Mouse (Mus musculus): ENCODE measurements at regions not wholly inside any gene's neighbourhood (a gene's known extent, or its start where the extent isn't known, plus 50 kb on each side); places are given as distances from the start of the nearest gene placed in this dataset.

GRCm38 (mm10) chr8:41956878-41957277 lies 540.0 kb upstream of the Frg1 start:
- Histone ChIP-seq H3K36me3 (ENCODE audit: control insufficient read depth, insufficient read depth) (no peaks in the 10 kb centered on the region), H3K27me3 (replicated peaks; ENCODE audit: control insufficient read depth, insufficient read depth, low read length) (no peaks in the 10 kb centered on the region), H3K27ac (ENCODE audit: low read length) (no peak overlapping the region), H3K4me3 (replicated peaks; ENCODE audit: low read length) (no peak overlapping the region), H3K4me2 (ENCODE audit: low read length) (no peak overlapping the region), H3K9ac (replicated peaks; ENCODE audit: low read depth, low read length) (no peak overlapping the region), H3K4me1 (replicated peaks; ENCODE audit: control insufficient read depth, insufficient read depth, low read length) (no peaks in the 10 kb centered on the region), H3K9me3 (ENCODE audit: control insufficient read depth, low read length) (no peaks in the 10 kb centered on the region)
- WGBS, result 83% methylated on average over 1 of the region's 1 CpGs
- peak; percentile 49; the same call in 1 of the 2 replicates for ATAC-seq

- ATAC-seq, result no peak
- Histone ChIP-seq H3K27me3 (replicated peaks; ENCODE audit: control insufficient read depth, insufficient read depth, low read length) (no peaks in the 10 kb centered on the region), H3K9ac (replicated peaks; ENCODE audit: low read depth, low read length) (no peak overlapping the region), H3K4me2 (ENCODE audit: low read length) (no peak overlapping the region), H3K9me3 (ENCODE audit: control insufficient read depth, low read length) (no peaks in the 10 kb centered on the region), H3K4me3 (replicated peaks; ENCODE audit: low read length) (no peak overlapping the region), H3K4me1 (replicated peaks; ENCODE audit: control insufficient read depth, insufficient read depth, low read length) (no peaks in the 10 kb centered on the region), H3K36me3 (ENCODE audit: control insufficient read depth, insufficient read depth) (no peaks in the 10 kb centered on the region), H3K27ac (ENCODE audit: low read length) (no peak overlapping the region)
- 67% methylated on average over 1 of the region's 1 CpGs for WGBS
Measured at GRCm38 (mm10) chr8:41950736-41951135, 533.9 kb upstream of the Frg1 start.

DNA sequence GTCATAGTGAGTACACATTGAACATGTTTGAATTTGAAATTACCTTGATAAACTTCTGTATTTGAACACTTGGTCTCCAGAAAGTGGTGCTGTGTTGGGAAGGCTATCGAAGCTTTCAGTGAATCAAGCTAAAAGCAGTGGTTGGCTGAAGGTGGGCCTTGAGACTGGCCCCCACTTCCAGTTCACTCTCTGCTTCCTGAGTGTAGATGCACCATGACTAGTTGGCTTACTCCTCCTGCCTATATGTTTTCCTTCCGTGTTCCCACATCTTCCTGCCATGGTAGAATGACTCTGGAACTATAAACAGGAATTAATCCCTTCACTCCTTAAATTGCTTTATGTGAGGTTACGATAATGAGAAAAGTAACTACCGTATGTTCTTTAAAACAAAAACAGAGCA lies 522.4 kb upstream of the Frg1 start:
- H3K9ac ChIP-seq (replicated peaks; ENCODE audit: low read depth, low read length), result no peak overlapping the region
- H3K4me2 ChIP-seq (ENCODE audit: low read length), result no peak overlapping the region
- WGBS, result 85% methylated on average over 4 of the region's 4 CpGs
- H3K36me3 ChIP-seq (ENCODE audit: control insufficient read depth, insufficient read depth), result no peaks in the 10 kb centered on the region
- no peaks in the 10 kb centered on the region for H3K4me1 ChIP-seq (replicated peaks; ENCODE audit: control insufficient read depth, insufficient read depth, low read length)
- ATAC-seq, result no peak
- H3K9me3 ChIP-seq (ENCODE audit: control insufficient read depth, low read length), result no peaks in the 10 kb centered on the region
- H3K4me3 ChIP-seq (replicated peaks; ENCODE audit: low read length), result no peak overlapping the region
- no peaks in the 10 kb centered on the region for H3K27me3 ChIP-seq (replicated peaks; ENCODE audit: control insufficient read depth, insufficient read depth, low read length)
- H3K27ac ChIP-seq (ENCODE audit: low read length), result no peak overlapping the region

- WGBS, result 32% methylated on average over 7 of the region's 7 CpGs
- no peak for ATAC-seq
- Histone ChIP-seq H3K27me3 (replicated peaks; ENCODE audit: control insufficient read depth, insufficient read depth, low read length) (no peaks in the 10 kb centered on the region), H3K36me3 (ENCODE audit: control insufficient read depth, insufficient read depth) (no peaks in the 10 kb centered on the region), H3K9me3 (ENCODE audit: control insufficient read depth, low read length) (no peaks in the 10 kb centered on the region), H3K4me2 (ENCODE audit: low read length) (peak overlapping the region; percentile 13; the same call in 1 of the 2 replicates), H3K9ac (replicated peaks; ENCODE audit: low read depth, low read length) (0 out of 2 replicates have a peak overlapping the region, but pooled peaks have one; percentile 13), H3K4me1 (replicated peaks; ENCODE audit: control insufficient read depth, insufficient read depth, low read length) (peaks cover 5% of the 10 kb centered on the region), H3K27ac (ENCODE audit: low read length) (no peak overlapping the region), H3K4me3 (replicated peaks; ENCODE audit: low read length) (no peak overlapping the region)
Measured at GRCm38 (mm10) chr8:41921106-41921505, 504.2 kb upstream of the Frg1 start.

DNA sequence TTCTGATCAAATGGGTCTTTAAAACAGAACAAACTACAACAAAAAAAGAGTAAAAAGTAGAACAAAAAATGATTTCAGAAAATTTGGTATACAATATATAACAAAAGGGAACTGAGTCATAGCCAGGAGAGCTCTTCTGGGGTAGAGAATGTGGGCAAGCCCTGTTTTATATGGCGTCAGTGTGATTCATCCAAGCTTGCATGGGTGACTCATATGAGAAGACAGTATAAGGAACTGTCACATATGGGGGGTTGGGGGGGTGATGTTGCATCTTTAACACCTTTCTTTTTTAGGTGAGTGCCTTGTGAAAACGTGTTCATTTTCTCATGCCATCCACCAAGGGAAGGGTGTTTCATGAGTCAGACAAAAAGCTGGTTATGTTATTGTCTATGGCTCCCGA lies 503.7 kb upstream of the Frg1 start:
- no peak for ATAC-seq
- Histone ChIP-seq H3K27ac (ENCODE audit: low read length) (no peak overlapping the region), H3K9me3 (ENCODE audit: control insufficient read depth, low read length) (no peaks in the 10 kb centered on the region), H3K4me1 (replicated peaks; ENCODE audit: control insufficient read depth, insufficient read depth, low read length) (peaks cover 5% of the 10 kb centered on the region), H3K4me3 (replicated peaks; ENCODE audit: low read length) (no peak overlapping the region), H3K4me2 (ENCODE audit: low read length) (no peak overlapping the region), H3K36me3 (ENCODE audit: control insufficient read depth, insufficient read depth) (no peaks in the 10 kb centered on the region), H3K27me3 (replicated peaks; ENCODE audit: control insufficient read depth, insufficient read depth, low read length) (no peaks in the 10 kb centered on the region), H3K9ac (replicated peaks; ENCODE audit: low read depth, low read length) (no peak overlapping the region)
- 92% methylated on average over 3 of the region's 3 CpGs for WGBS

GRCm38 (mm10) chr8:41878029-41878748 lies 461.3 kb upstream of the Frg1 start:
- Histone ChIP-seq H3K9ac (replicated peaks; ENCODE audit: low read depth, low read length) (no peak overlapping the region), H3K4me1 (replicated peaks; ENCODE audit: control insufficient read depth, insufficient read depth, low read length) (0 out of 2 replicates have a peak, but pooled peaks cover 3% of the 10 kb centered on the region), H3K4me3 (replicated peaks; ENCODE audit: low read length) (no peak overlapping the region), H3K27me3 (replicated peaks; ENCODE audit: control insufficient read depth, insufficient read depth, low read length) (no peaks in the 10 kb centered on the region), H3K36me3 (ENCODE audit: control insufficient read depth, insufficient read depth) (no peaks in the 10 kb centered on the region), H3K9me3 (ENCODE audit: control insufficient read depth, low read length) (no peaks in the 10 kb centered on the region), H3K27ac (ENCODE audit: low read length) (no peak overlapping the region), H3K4me2 (ENCODE audit: low read length) (no peak overlapping the region)
- ATAC-seq, result peak; percentile 76
- WGBS, result 5% methylated on average over 2 of the region's 2 CpGs

DNA sequence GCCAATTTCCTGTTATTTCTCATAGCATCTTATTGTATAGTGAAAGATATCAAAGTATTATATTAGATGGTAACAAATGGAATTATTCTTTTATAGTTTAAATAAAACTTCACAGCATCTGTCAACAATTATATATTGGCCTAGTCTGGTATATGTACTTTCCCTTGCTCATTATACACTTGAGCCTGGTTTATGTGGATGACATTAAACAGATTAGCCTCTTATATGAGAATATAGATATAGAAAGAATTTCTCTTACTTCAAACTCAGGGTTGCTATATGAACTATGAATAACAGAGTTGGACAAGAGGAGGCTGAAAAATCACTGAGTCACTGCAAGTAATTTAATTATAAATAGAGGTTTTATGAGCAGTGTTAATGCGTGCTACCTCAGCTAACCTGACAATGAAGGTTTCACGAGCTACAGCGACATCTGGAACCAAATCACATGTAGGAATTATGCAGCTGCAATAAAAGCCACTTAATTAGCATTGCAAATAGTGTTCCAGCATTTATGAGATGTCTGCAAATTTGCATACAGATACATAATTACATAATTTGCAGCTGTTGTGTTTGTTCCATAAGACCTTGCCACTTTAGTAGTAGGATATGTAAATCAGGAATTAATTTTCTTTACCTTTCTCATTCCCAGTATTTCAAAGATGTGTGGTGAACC lies 452.9 kb upstream of the Frg1 start:
- Histone ChIP-seq H3K27ac (ENCODE audit: low read length) (no peak overlapping the region), H3K4me3 (replicated peaks; ENCODE audit: low read length) (no peak overlapping the region), H3K9me3 (ENCODE audit: control insufficient read depth, low read length) (no peaks in the 10 kb centered on the region), H3K4me2 (ENCODE audit: low read length) (no peak overlapping the region), H3K27me3 (replicated peaks; ENCODE audit: control insufficient read depth, insufficient read depth, low read length) (no peaks in the 10 kb centered on the region), H3K36me3 (ENCODE audit: control insufficient read depth, insufficient read depth) (no peaks in the 10 kb centered on the region), H3K4me1 (replicated peaks; ENCODE audit: control insufficient read depth, insufficient read depth, low read length) (no peaks in the 10 kb centered on the region), H3K9ac (replicated peaks; ENCODE audit: low read depth, low read length) (no peak overlapping the region)
- WGBS, result 37% methylated on average over 3 of the region's 3 CpGs
- ATAC-seq, result peak; percentile 63

DNA sequence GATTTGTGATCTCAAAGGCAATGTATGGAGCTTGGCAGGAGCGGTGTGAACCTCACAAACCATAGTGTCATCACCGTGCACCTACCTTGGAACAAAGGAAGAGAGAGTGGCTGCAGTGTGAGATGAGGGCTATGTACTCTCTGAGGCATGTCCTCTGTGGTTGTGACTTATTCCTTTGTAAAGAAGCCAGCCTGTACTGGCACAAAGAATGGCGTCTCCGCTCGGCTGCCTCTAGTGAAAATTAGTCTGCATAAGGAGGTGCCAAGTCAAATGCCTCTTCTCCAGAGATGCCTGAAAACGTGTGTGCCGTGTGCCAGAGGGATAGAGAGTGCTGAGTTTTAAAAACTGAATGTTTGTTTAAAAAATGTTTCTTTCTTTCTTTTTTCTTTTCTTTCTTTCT lies 444.0 kb upstream of the Frg1 start:
- WGBS, result 42% methylated on average over 7 of the region's 7 CpGs
- Histone ChIP-seq H3K27me3 (replicated peaks; ENCODE audit: control insufficient read depth, insufficient read depth, low read length) (no peaks in the 10 kb centered on the region), H3K36me3 (ENCODE audit: control insufficient read depth, insufficient read depth) (no peaks in the 10 kb centered on the region), H3K9ac (replicated peaks; ENCODE audit: low read depth, low read length) (no peak overlapping the region), H3K4me3 (replicated peaks; ENCODE audit: low read length) (no peak overlapping the region), H3K27ac (ENCODE audit: low read length) (no peak overlapping the region), H3K9me3 (ENCODE audit: control insufficient read depth, low read length) (no peaks in the 10 kb centered on the region), H3K4me2 (ENCODE audit: low read length) (no peak overlapping the region), H3K4me1 (replicated peaks; ENCODE audit: control insufficient read depth, insufficient read depth, low read length) (peaks cover 3% of the 10 kb centered on the region; the same call in 1 of the 2 replicates)
- ATAC-seq, result peak; percentile 89

GRCm38 (mm10) chr8:41831713-41832112 lies 414.8 kb upstream of the Frg1 start:
- no peak for ATAC-seq
- no peaks in the 10 kb centered on the region for H3K27me3 ChIP-seq (replicated peaks; ENCODE audit: control insufficient read depth, insufficient read depth, low read length)

More at GRCm38 (mm10) chr8:41831713-41832112, 414.8 kb upstream of the Frg1 start:
- no peak overlapping the region for H3K4me3 ChIP-seq (replicated peaks; ENCODE audit: low read length)
- H3K9me3 ChIP-seq (ENCODE audit: control insufficient read depth, low read length), result no peaks in the 10 kb centered on the region
- no peak overlapping the region for H3K4me2 ChIP-seq (ENCODE audit: low read length)
- H3K4me1 ChIP-seq (replicated peaks; ENCODE audit: control insufficient read depth, insufficient read depth, low read length), result no peaks in the 10 kb centered on the region
- no peak overlapping the region for H3K27ac ChIP-seq (ENCODE audit: low read length)
- H3K36me3 ChIP-seq (ENCODE audit: control insufficient read depth, insufficient read depth), result no peaks in the 10 kb centered on the region
- no peak overlapping the region for H3K9ac ChIP-seq (replicated peaks; ENCODE audit: low read depth, low read length)
- 88% methylated on average over 4 of the region's 4 CpGs for WGBS
